Mouse (Mus musculus) heart, adult 2 months (tissue): ENCODE data around the gene Unc13b. TPM values are rescaled to one million over a fixed set of nuclear protein-coding genes. Genes with fewer than 3 reads are reported as not detected.
A peak's percentile ranks its signal among the peaks of the same experiment; 100 is the strongest.

Experiments used
- DNase-seq, 2 experiments: peaks; one replicate each; pipeline ENCODE4 v3.0.0; 2021
- H3K27ac ChIP-seq: fragments of 200-600 bp; 2 replicates; pipeline ENCODE4 v1.8.1; 2022
- H3K27me3 ChIP-seq: fragments of 200-500 bp; 2 replicates; pipeline ENCODE4 v1.6.1; 2012; ENCODE audit warnings: mild to moderate bottlenecking, low read length, inconsistent platforms, mixed read lengths; ENCODE audit not compliant: control insufficient read depth, insufficient read depth
- H3K36me3 ChIP-seq: fragments of 200-500 bp; 2 replicates; pipeline ENCODE4 v1.6.1; 2012; ENCODE audit warnings: low read length, inconsistent platforms; ENCODE audit not compliant: control insufficient read depth, insufficient read depth
- H3K4me1 ChIP-seq: fragments of 200-500 bp; 2 replicates; pipeline ENCODE4 v1.6.1; 2011; ENCODE audit warnings: low read length; ENCODE audit not compliant: control insufficient read depth, insufficient read depth
- H3K4me3 ChIP-seq: fragments of 200-600 bp; 2 replicates; pipeline ENCODE4 v1.8.1; 2022
- H3K79me2 ChIP-seq: fragments of 200-500 bp; replicated peaks from 2 replicates; pipeline ENCODE4 v1.6.1; 2012; ENCODE audit warnings: mild to moderate bottlenecking, inconsistent platforms, low read length, moderate library complexity, mixed read lengths; ENCODE audit not compliant: control insufficient read depth, insufficient read depth
- H3K9ac ChIP-seq: fragments of 200-500 bp; 2 replicates; pipeline ENCODE4 v1.6.1; 2012; ENCODE audit warnings: low read depth, mild to moderate bottlenecking, control low read depth, inconsistent platforms, low read length, mixed read lengths
- CTCF ChIP-seq: fragments of 200-600 bp; IDR thresholded peaks from 2 replicates; pipeline ENCODE4 v1.8.1; 2022; ENCODE audit warnings: antibody characterized with exemption, mild to moderate bottlenecking, moderate library complexity
- EP300 ChIP-seq: fragments of 200-500 bp; IDR thresholded peaks from 2 replicates; pipeline ENCODE4 v1.6.1; 2011; ENCODE audit warnings: low read depth, low read length, control low read depth; ENCODE audit not compliant: insufficient read depth
- POLR2A ChIP-seq: fragments of 200-500 bp; IDR thresholded peaks from 2 replicates; pipeline ENCODE4 v1.6.1; 2011; ENCODE audit warnings: mild to moderate bottlenecking, low read depth, low read length, control low read depth; ENCODE audit not compliant: insufficient read depth
- WGBS: fragments of 180-500 bp; shearing (Covaris S2); methylation state at CpG from one replicate; pipeline ENCODE4 v1.1.7; 2018; 5-methylcytosine and 5-hydroxymethylcytosine counted together
- intact Hi-C: fragments of 180-260 bp; cut with DNase I; formaldehyde crosslinking; loops from one replicate; pipeline ENCODE4 v1.15.1; 2025
- polyA plus RNA-seq: library from polyadenylated mRNA; depleted of rRNA; stranded (reverse); fragments of >200 nt; gene quantifications from 2 replicates; pipeline ENCODE4 v1.2.3, GENCODE M21; 2012
- total RNA-seq, 2 experiments: library from RNA; stranded (reverse); gene quantifications; 2 replicates each; pipeline ENCODE4 v1.2.3; 2021

Unc13b gene
- total and polyA plus RNA-seq, 3 experiments, result 6.7 to 10.9 (median 10.0) TPM

DNA sequence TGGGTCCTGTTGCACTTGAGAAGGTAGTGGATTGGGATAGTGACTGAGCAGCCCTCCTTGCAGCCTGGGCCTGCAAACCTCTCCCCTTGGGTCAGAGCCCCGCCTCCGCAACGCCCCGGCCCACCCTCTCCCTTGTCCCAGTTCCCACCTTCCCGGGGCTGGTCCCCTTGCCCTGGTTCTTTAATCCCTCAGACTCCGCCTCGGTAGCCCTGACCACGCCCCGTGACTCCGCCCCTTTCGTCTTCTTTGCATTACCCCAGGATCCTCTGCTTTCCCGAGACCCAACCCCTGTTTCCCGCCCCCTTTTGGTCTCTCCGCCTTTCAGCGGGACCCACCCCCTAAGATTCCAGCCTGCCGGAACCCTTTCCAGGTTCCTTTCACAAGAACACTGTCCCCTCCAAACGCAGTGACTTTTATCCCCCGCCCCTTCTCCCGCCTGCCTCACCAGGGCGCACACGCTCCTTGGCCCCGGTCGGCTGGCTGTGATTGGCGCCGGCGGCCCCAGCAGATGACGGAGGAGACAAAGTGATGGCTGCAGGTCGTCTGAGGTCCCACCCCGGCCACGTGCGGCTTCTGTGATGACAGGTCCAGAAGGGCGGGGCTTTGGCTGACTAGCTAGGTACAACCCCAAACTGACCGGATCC lies 13.0 kb upstream of the Unc13b start, which contains the start of gene Fam214b:
TSS of gene Fam214b (minus strand) at position 562 of the 644 bp plus-strand sequence.
- H3K36me3 ChIP-seq, result no peaks in the 10 kb centered on the region
- intact Hi-C loops, result loop anchor here (2.0 to 10.0 kb wide), 3 partner anchors 199 to 377 kb away; no protein-coding TSS in a partner anchor
- H3K4me1 ChIP-seq, result peaks cover 5% of the 10 kb centered on the region
- H3K79me2 ChIP-seq, result no peaks in the 10 kb centered on the region
- peak within 1 kb of the TSS; percentile 71 for H3K4me3 ChIP-seq
- peak within 1 kb of the TSS; percentile 60 for H3K9ac ChIP-seq
- H3K27ac ChIP-seq, result peak within 1 kb of the TSS; percentile 79
- DNase-seq, result peak; percentile 98 to 99
- 1% methylated on average over 33 of the region's 33 CpGs for whole genome bisulfite sequencing
- no peaks in the 10 kb centered on the region for H3K27me3 ChIP-seq
- TF ChIP-seq POLR2A (peak; percentile 63), EP300 (peak; percentile 75), CTCF (no peak)

GRCm38 (mm10) chr4:43046607-43047006 lies 12.1 kb upstream of the Unc13b start:
- Histone ChIP-seq H3K27ac (peak overlapping the region; percentile 32), H3K4me3 (peak overlapping the region; percentile 13; the same call in 1 of the 2 replicates)

DNA sequence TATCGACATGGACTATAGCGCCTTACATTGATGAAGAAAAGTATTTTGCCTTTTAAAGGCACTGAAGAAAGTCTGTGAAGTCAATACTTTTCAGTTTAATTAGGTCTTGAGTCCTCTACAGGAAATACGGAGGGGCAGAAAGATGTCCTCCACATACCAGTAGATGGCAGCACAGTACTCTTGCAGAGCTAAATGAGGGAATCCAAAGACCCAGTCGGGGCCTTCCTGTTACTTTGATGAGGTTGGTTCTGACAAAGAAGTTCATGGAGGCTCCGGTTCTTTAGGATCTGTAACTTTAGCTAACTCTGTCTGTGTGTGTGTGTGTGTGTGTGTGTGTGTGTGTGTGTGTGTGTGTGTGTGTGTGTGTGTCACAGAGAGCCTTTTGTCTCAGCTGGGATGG lies 11.5 kb upstream of the Unc13b start:
- H3K79me2 ChIP-seq, result no peaks in the 10 kb centered on the region
- no peaks in the 10 kb centered on the region for H3K36me3 ChIP-seq
- TF ChIP-seq POLR2A, result no peak
- TF ChIP-seq CTCF, result peak; percentile 88
- intact Hi-C loops, result loop anchor here (1.0 to 10.0 kb wide), 4 partner anchors 68 to 375 kb away; no protein-coding TSS in a partner anchor
- peak overlapping the region; percentile 32; the same call in 1 of the 2 replicates for H3K27ac ChIP-seq
- 4% methylated on average over 5 of the region's 5 CpGs for WGBS
- H3K4me3 ChIP-seq, result no peak overlapping the region; the same call in 1 of the 2 replicates
- no peaks in the 10 kb centered on the region for H3K27me3 ChIP-seq
- DNase-seq, result peak; percentile 44 to 75
- peaks cover 5% of the 10 kb centered on the region for H3K4me1 ChIP-seq
- H3K9ac ChIP-seq, result no peak overlapping the region

More at GRCm38 (mm10) chr4:43046607-43047006, 12.1 kb upstream of the Unc13b start:
- 48% methylated on average over 5 of the region's 5 CpGs for WGBS
- Histone ChIP-seq H3K36me3 (no peaks in the 10 kb centered on the region), H3K79me2 (no peaks in the 10 kb centered on the region), H3K27me3 (no peaks in the 10 kb centered on the region), H3K4me1 (peaks cover 5% of the 10 kb centered on the region), H3K9ac (peak overlapping the region; percentile 42; the same call in 1 of the 2 replicates)
- intact Hi-C loops, result loop anchor here (1.0 to 10.0 kb wide), 4 partner anchors 69 to 376 kb away; no protein-coding TSS in a partner anchor
- no peak for DNase-seq
- TF ChIP-seq POLR2A, result no peak
- TF ChIP-seq CTCF, result no peak
- no peak for TF ChIP-seq EP300

DNA sequence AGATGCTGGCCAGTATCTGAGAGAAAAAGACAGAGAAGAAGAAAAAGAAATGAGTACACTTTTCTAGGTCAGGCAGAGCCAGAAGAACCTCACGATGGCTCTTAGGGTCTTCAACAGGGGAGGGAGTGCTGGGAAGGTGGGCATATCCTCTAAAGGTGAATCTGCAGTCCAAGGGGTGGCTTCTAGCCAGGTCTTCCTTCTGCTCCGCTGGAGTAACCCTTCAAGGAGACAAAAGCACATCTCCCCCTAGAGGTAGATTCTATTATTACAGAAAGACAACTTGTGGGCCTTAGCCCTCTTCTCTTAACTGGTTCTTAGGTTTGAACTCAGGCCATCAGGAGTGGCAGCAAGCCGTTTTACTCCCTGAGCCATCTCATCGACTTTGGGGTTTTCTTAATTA lies 6.1 kb upstream of the Unc13b start:
- Histone ChIP-seq H3K27ac (no peak overlapping the region), H3K9ac (no peak overlapping the region), H3K27me3 (no peaks in the 10 kb centered on the region), H3K79me2 (no peaks in the 10 kb centered on the region), H3K4me1 (no peaks in the 10 kb centered on the region), H3K4me3 (no peak overlapping the region), H3K36me3 (no peaks in the 10 kb centered on the region)
- 8% methylated on average over 4 of the region's 4 CpGs for WGBS
- intact Hi-C loops, result no loop called here
- peak; percentile 37 to 42 for DNase-seq
- TF ChIP-seq POLR2A, result no peak
- TF ChIP-seq CTCF, result peak; percentile 91

DNA sequence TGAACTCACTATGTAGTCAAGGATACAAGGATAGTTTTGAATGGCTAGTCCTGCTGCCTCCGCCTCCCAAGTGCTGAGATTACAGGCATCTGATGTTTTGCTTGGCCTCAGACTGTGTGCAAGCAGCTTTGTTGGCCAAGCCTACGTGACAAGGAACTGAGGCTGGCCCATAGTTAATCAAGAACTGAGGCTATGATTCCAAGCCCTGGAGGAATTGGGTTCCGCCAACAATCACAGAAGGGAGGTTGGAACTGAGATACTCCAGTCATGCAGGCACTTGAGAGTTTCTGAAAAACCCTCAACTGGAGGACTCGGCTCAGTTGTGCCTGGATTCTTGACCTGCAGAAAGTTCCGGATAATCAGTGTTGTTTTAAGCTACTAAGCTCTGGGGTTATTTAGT lies 1.1 kb upstream of the Unc13b start:
- Histone ChIP-seq H3K9ac (no peak overlapping the region), H3K36me3 (no peaks in the 10 kb centered on the region; the same call in 1 of the 2 replicates), H3K27me3 (no peaks in the 10 kb centered on the region), H3K4me3 (no peak overlapping the region), H3K4me1 (no peaks in the 10 kb centered on the region), H3K27ac (no peak overlapping the region), H3K79me2 (no peaks in the 10 kb centered on the region)
- TF ChIP-seq CTCF (no peak), EP300 (no peak), POLR2A (no peak)
- intact Hi-C loops, result no loop called here
- WGBS, result 77% methylated on average over 5 of the region's 5 CpGs
- peak in 1 of 2 experiments; percentile 37 for DNase-seq

DNA sequence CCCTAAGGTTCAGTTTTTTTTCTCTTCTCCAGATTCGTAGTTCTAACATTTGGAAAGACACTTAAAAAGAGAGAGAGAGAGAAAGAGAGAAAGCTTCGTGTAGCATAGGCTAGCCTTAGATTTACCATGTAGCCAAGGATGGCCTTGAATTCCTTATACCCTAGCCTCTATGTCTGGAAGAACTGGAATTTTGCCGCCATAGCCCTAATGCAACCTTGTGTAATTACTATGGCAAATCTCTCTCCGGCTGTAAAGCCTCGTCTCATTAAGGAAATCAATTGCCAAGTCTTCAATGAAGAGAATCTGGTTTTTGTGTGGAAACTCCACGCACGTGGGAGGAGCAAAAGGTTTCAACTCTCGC lies 381 bp upstream of the Unc13b start:
- Histone ChIP-seq H3K79me2 (no peaks in the 10 kb centered on the region), H3K36me3 (no peaks in the 10 kb centered on the region; the same call in 1 of the 2 replicates), H3K27ac (no peak overlapping the region), H3K4me3 (peak overlapping the region; percentile 89), H3K4me1 (no peaks in the 10 kb centered on the region), H3K9ac (no peak overlapping the region), H3K27me3 (no peaks in the 10 kb centered on the region)
- WGBS, result 19% methylated on average over 8 of the region's 8 CpGs
- intact Hi-C loops, result no loop called here
- TF ChIP-seq CTCF, result no peak
- no peak for TF ChIP-seq EP300
- no peak for TF ChIP-seq POLR2A
- no peak for DNase-seq
